Mouse (Mus musculus): Measurements from ENCODE around the gene Gm17349.

GRCm38 (mm10) chr15:99714206-99714605, 8.9 kb upstream of the Gm17349 start:
- TF ChIP-seq CTCF (IDR thresholded peaks at IDR 0.05; ENCODE audit: control insufficient read depth, insufficient read depth, insufficient read length): no peak
- TF ChIP-seq MAX (IDR thresholded peaks at IDR 0.05): no peak
